Mouse (Mus musculus) heart, embryonic 15.5 days (tissue): ENCODE results near the gene Fbxo47. TPM values are rescaled to one million over a fixed set of nuclear protein-coding genes. Genes with fewer than 3 reads are reported as not detected.

Source experiments
- ATAC-seq: fragments of 200-750 bp; cut with Nextera tagmentation; replicated peaks from 2 replicates; pipeline ENCODE4 v1.8.0; 2017; ENCODE audit warnings: low read depth, moderate TSS enrichment; ENCODE audit not compliant: insufficient number of reproducible peaks, insufficient read depth, low FRiP score
- H3K27ac ChIP-seq: fragments of 300-500 bp; sonication (generic); 2 replicates; pipeline ENCODE4 v1.5.1; 2015; ENCODE audit warnings: mild to moderate bottlenecking, inconsistent platforms
- H3K27me3 ChIP-seq: fragments of 300-500 bp; sonication (generic); 2 replicates; pipeline ENCODE4 v1.6.1; 2015; ENCODE audit warnings: inconsistent platforms
- H3K36me3 ChIP-seq: fragments of 300-500 bp; sonication (generic); 2 replicates; pipeline ENCODE4 v1.6.1; 2015; ENCODE audit warnings: mild to moderate bottlenecking, inconsistent platforms
- H3K4me1 ChIP-seq: fragments of 300-500 bp; sonication (generic); replicated peaks from 2 replicates; pipeline ENCODE4 v1.6.1; 2015; ENCODE audit warnings: inconsistent platforms
- H3K4me2 ChIP-seq: fragments of 300-500 bp; sonication (generic); 2 replicates; pipeline ENCODE4 v1.6.1; 2015; ENCODE audit warnings: inconsistent platforms, mild to moderate bottlenecking, moderate library complexity
- H3K4me3 ChIP-seq: fragments of 300-500 bp; sonication (generic); 2 replicates; pipeline ENCODE4 v1.5.1; 2015; ENCODE audit warnings: mild to moderate bottlenecking, inconsistent platforms
- H3K9ac ChIP-seq: fragments of 300-500 bp; sonication (generic); 2 replicates; pipeline ENCODE4 v1.6.1; 2015; ENCODE audit warnings: mild to moderate bottlenecking, inconsistent platforms
- H3K9me3 ChIP-seq: fragments of 300-500 bp; sonication (generic); replicated peaks from 2 replicates; pipeline ENCODE4 v1.6.1; 2016; ENCODE audit warnings: inconsistent platforms
- WGBS: fragments of 180-500 bp; shearing (Covaris S2); methylation state at CpG from one replicate; pipeline ENCODE4 v1.1.7; 2015; ENCODE audit warnings: mixed read lengths; 5-methylcytosine and 5-hydroxymethylcytosine counted together
- polyA plus RNA-seq: library from polyadenylated mRNA; unstranded; fragments of >200 nt; fragmentation: Nextera tagmentation; extraction: Ambion mirVana; gene quantifications from 2 replicates; pipeline ENCODE4 v1.2.1, GENCODE M21; 2015

The Fbxo47 gene
- polyA plus RNA-seq, 1 experiment from 2014 or later = 0.72 TPM

GRCm38 (mm10) chr11:97829913-97830476 lies 54.0 kb downstream of the Fbxo47 start:
- Histone ChIP-seq H3K4me1 (peaks cover 5% of the 10 kb centered on the region; the same call in 1 of the 2 replicates), H3K9ac (no peak overlapping the region), H3K36me3 (peaks cover 37% of the 10 kb centered on the region), H3K27ac (peak overlapping the region; percentile 26; the same call in 1 of the 2 replicates), H3K4me3 (no peak overlapping the region), H3K27me3 (no peaks in the 10 kb centered on the region), H3K9me3 (no peaks in the 10 kb centered on the region), H3K4me2 (no peak overlapping the region)
- ATAC-seq = no peak
- WGBS = 80% methylated on average over 12 of the region's 12 CpGs

- peaks cover 10% of the 10 kb centered on the region for H3K4me1 ChIP-seq
- no peak overlapping the region for H3K9ac ChIP-seq
- H3K4me2 ChIP-seq = no peak overlapping the region
- ATAC-seq = no peak
- peaks cover 33% of the 10 kb centered on the region for H3K36me3 ChIP-seq
- no peak overlapping the region for H3K27ac ChIP-seq
- H3K4me3 ChIP-seq = no peak overlapping the region
- H3K27me3 ChIP-seq = no peaks in the 10 kb centered on the region
- H3K9me3 ChIP-seq = no peaks in the 10 kb centered on the region
- 82% methylated on average over 7 of the region's 7 CpGs for WGBS
Measured at GRCm38 (mm10) chr11:97829365-97829764, 54.6 kb downstream of the Fbxo47 start.

- no peak overlapping the region for H3K4me2 ChIP-seq
Measured at GRCm38 (mm10) chr11:97827654-97828053, 56.3 kb downstream of the Fbxo47 start.

GRCm38 (mm10) chr11:97826414-97826813 lies 57.5 kb downstream of the Fbxo47 start:
- ATAC-seq = no peak
- WGBS = 65% methylated on average over 7 of the region's 7 CpGs
- Histone ChIP-seq H3K4me3 (no peak overlapping the region), H3K9me3 (no peaks in the 10 kb centered on the region), H3K27me3 (no peaks in the 10 kb centered on the region), H3K4me1 (peaks cover 15% of the 10 kb centered on the region), H3K9ac (no peak overlapping the region), H3K4me2 (no peak overlapping the region), H3K27ac (no peak overlapping the region), H3K36me3 (peaks cover 19% of the 10 kb centered on the region)

More at GRCm38 (mm10) chr11:97827654-97828053, 56.3 kb downstream of the Fbxo47 start:
- WGBS = 57% methylated on average over 6 of the region's 6 CpGs
- H3K27me3 ChIP-seq = no peaks in the 10 kb centered on the region
- no peak for ATAC-seq
- no peak overlapping the region for H3K9ac ChIP-seq
- no peaks in the 10 kb centered on the region for H3K9me3 ChIP-seq
- no peak overlapping the region for H3K27ac ChIP-seq
- no peak overlapping the region for H3K4me3 ChIP-seq
- peaks cover 25% of the 10 kb centered on the region for H3K36me3 ChIP-seq
- peaks cover 10% of the 10 kb centered on the region for H3K4me1 ChIP-seq

- Histone ChIP-seq H3K4me3 (no peak overlapping the region), H3K27me3 (no peaks in the 10 kb centered on the region), H3K4me2 (no peak overlapping the region), H3K9me3 (no peaks in the 10 kb centered on the region), H3K36me3 (peaks cover 19% of the 10 kb centered on the region), H3K9ac (no peak overlapping the region), H3K4me1 (peaks cover 19% of the 10 kb centered on the region), H3K27ac (no peak overlapping the region)
- 82% methylated on average over 9 of the region's 9 CpGs for whole genome bisulfite sequencing
- no peak for ATAC-seq
Measured at GRCm38 (mm10) chr11:97825971-97826370, 58.0 kb downstream of the Fbxo47 start.

GRCm38 (mm10) chr11:97825295-97825694 lies 58.7 kb downstream of the Fbxo47 start:
- 74% methylated on average over 10 of the region's 10 CpGs for WGBS
- Histone ChIP-seq H3K36me3 (peaks cover 16% of the 10 kb centered on the region), H3K4me2 (no peak overlapping the region), H3K4me3 (no peak overlapping the region), H3K4me1 (peaks cover 26% of the 10 kb centered on the region), H3K9ac (no peak overlapping the region), H3K27ac (no peak overlapping the region), H3K9me3 (no peaks in the 10 kb centered on the region), H3K27me3 (no peaks in the 10 kb centered on the region)
- ATAC-seq = no peak

- H3K27ac ChIP-seq = no peak overlapping the region
- WGBS = 61% methylated on average over 6 of the region's 6 CpGs
- no peak overlapping the region for H3K4me2 ChIP-seq
- H3K4me1 ChIP-seq = peaks cover 28% of the 10 kb centered on the region
- no peak for ATAC-seq
- no peak overlapping the region for H3K9ac ChIP-seq
- H3K27me3 ChIP-seq = no peaks in the 10 kb centered on the region
- H3K9me3 ChIP-seq = no peaks in the 10 kb centered on the region
- H3K36me3 ChIP-seq = peaks cover 16% of the 10 kb centered on the region
- H3K4me3 ChIP-seq = no peak overlapping the region
Measured at GRCm38 (mm10) chr11:97824895-97825294, 59.1 kb downstream of the Fbxo47 start.

GRCm38 (mm10) chr11:97824168-97824567 lies 59.8 kb downstream of the Fbxo47 start:
- H3K4me3 ChIP-seq = no peak overlapping the region
- H3K27me3 ChIP-seq = no peaks in the 10 kb centered on the region
- H3K36me3 ChIP-seq = peaks cover 18% of the 10 kb centered on the region
- no peak overlapping the region for H3K9ac ChIP-seq
- H3K9me3 ChIP-seq = no peaks in the 10 kb centered on the region
- H3K4me1 ChIP-seq = peaks cover 35% of the 10 kb centered on the region
- no peak overlapping the region for H3K27ac ChIP-seq
- H3K4me2 ChIP-seq = no peak overlapping the region
- no peak for ATAC-seq
- 94% methylated on average over 11 of the region's 11 CpGs for WGBS

GRCm38 (mm10) chr11:97822840-97823603 lies 60.9 kb downstream of the Fbxo47 start:
- Histone ChIP-seq H3K27ac (no peak overlapping the region), H3K27me3 (no peaks in the 10 kb centered on the region), H3K4me2 (no peak overlapping the region), H3K4me1 (peaks cover 47% of the 10 kb centered on the region), H3K4me3 (no peak overlapping the region), H3K36me3 (peaks cover 18% of the 10 kb centered on the region), H3K9ac (no peak overlapping the region), H3K9me3 (no peaks in the 10 kb centered on the region)
- WGBS = 72% methylated on average over 20 of the region's 20 CpGs
- no peak for ATAC-seq

GRCm38 (mm10) chr11:97821401-97822064 lies 62.4 kb downstream of the Fbxo47 start:
- Histone ChIP-seq H3K27ac (peak overlapping the region; percentile 56), H3K9me3 (no peaks in the 10 kb centered on the region), H3K27me3 (no peaks in the 10 kb centered on the region), H3K4me1 (peaks cover 61% of the 10 kb centered on the region), H3K36me3 (peaks cover 12% of the 10 kb centered on the region; the same call in 1 of the 2 replicates), H3K4me2 (no peak overlapping the region), H3K9ac (no peak overlapping the region), H3K4me3 (no peak overlapping the region)
- no peak for ATAC-seq
- 96% methylated on average over 8 of the region's 8 CpGs for WGBS

GRCm38 (mm10) chr11:97820840-97821239 lies 63.1 kb downstream of the Fbxo47 start:
- peak; percentile 27; the same call in 1 of the 2 replicates for ATAC-seq
- H3K9me3 ChIP-seq = no peaks in the 10 kb centered on the region
- 23% methylated on average over 4 of the region's 4 CpGs for WGBS
- H3K9ac ChIP-seq = no peak overlapping the region
- H3K4me3 ChIP-seq = no peak overlapping the region
- H3K27me3 ChIP-seq = no peaks in the 10 kb centered on the region
- H3K27ac ChIP-seq = peak overlapping the region; percentile 56
- H3K4me1 ChIP-seq = peaks cover 68% of the 10 kb centered on the region
- peaks cover 19% of the 10 kb centered on the region for H3K36me3 ChIP-seq
- H3K4me2 ChIP-seq = no peak overlapping the region
